Mouse (Mus musculus) adrenal gland, adult (tissue): ENCODE data around the gene Gm7030.
A peak's percentile ranks its signal among the peaks of the same experiment; 100 is the strongest.
"Not testable (repeated sequence)": the region's sequence is repeated elsewhere in the genome, so short reads cannot be mapped to it uniquely, and the experiment has no call there.

Experiments
- DNase-seq, 2 experiments: peaks; one replicate each; pipeline ENCODE4 v3.0.0; 2022 to 2023; ENCODE audit warnings: low spot score in 1 of 2; ENCODE audit not compliant: inconsistent age in 2 of 2

Gm7030 gene

GRCm38 (mm10) chr17:36136299-36136848 lies 7.1 kb upstream of the Gm7030 start:
- DNase-seq, result not testable (repeated sequence)

- DNase-seq, result not testable (repeated sequence)
Measured at GRCm38 (mm10) chr17:36135421-36136231, 6.4 kb upstream of the Gm7030 start.

- no peak for DNase-seq
Measured at GRCm38 (mm10) chr17:36131516-36132265, 2.5 kb upstream of the Gm7030 start.

- not testable (repeated sequence) for DNase-seq
Measured at GRCm38 (mm10) chr17:36128525-36128924, 700 bp downstream of the Gm7030 start.

GRCm38 (mm10) chr17:36124111-36124510 lies 5.1 kb downstream of the Gm7030 start:
- DNase-seq, result not testable (repeated sequence)

- DNase-seq, result peak; percentile 69 to 91
Measured at GRCm38 (mm10) chr17:36121352-36122020, 7.7 kb downstream of the Gm7030 start, which contains the start of gene Gm19684. Gene Gm19684, plus strand, starts transcription at chr17:36121678.

DNA sequence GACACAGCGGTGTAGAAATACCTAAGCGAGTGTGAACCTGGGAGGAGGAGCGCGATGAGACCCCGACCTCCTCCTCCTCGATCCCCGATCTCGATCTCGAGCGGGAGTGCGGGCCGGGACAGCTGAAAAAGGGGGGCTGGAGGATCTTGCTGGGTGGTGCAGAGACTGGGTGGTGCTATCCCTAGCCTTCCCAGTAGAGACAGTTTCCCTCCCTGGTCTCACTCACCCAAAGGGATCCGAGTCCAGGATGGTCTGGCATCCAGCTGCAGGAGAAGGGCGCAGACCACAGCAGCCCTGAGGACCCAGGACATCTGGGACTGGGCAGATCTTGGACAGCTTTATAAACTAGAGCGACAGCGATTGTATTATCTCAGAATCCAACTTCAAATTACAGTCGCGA lies 8.4 kb downstream of the Gm7030 start:
- peak in 1 of 2 experiments; percentile 43 for DNase-seq

DNA sequence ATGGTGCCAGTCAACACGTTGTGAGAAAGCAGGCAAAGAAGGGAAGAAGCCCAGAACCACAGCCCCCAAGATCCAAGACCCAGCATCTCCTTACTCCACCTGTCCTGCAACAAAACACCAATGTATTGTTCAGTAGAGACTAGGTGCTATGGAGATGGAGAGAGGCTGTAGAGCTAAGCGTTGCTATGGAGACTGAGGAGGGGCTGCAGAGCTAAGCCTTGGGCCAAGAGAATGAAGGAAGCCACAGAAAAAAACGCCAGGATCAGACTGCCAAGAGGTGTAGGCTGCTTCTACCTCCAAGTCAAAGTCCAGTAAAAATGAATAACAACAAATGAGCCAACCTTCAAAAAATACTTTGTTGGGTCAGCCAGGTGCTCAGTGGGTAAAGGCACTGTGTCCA lies 12.7 kb downstream of the Gm7030 start:
- not testable (repeated sequence) for DNase-seq

DNA sequence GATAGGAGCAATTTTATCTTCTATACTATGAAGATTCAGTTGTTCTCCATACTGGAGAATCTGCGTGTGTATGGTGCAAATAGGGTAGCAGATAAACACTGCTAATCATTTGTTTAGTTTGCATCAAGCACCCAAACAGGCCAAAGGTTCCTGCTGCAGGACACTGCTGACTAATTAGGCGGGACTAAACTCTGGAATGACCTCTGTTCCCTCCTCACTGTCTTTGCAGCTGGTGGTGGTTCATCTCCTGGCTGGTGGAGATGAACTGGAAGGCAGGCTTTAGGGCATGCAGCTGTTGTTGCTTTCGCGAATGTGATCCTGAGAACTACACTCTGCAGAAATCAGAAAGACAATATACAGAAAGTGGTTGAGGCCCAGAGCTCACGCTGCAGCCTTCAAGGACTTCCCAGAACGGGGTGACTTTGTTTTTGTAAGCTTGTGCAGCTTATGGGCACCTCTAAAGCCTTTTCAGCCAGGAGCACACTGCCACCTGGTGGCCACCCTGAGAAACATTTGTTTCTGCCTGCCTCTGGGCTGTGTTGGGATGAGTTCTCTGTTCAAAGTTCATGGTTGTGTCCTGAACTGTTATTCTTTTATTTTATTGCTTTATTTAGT lies 15.1 kb downstream of the Gm7030 start:
- DNase-seq, result peak; percentile 32 to 73

DNA sequence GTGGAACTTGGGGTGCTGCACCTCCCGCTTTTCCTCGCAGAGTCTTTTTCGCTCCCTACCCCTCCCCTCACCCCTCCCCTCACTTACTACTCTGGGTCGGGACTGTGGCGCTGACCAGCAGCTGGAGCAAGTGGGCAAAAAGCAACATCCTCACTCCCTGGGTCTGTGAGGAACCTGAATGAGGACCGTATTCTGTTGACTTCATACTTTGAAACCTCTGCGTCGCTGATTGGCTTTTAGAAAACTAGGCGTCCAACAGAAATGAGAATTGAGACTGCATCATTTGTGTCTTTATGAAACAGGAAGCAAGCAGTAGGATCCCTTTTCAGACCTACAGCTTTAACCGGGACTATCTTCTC lies 17.7 kb downstream of the Gm7030 start:
- peak; percentile 32 to 77 for DNase-seq

DNA sequence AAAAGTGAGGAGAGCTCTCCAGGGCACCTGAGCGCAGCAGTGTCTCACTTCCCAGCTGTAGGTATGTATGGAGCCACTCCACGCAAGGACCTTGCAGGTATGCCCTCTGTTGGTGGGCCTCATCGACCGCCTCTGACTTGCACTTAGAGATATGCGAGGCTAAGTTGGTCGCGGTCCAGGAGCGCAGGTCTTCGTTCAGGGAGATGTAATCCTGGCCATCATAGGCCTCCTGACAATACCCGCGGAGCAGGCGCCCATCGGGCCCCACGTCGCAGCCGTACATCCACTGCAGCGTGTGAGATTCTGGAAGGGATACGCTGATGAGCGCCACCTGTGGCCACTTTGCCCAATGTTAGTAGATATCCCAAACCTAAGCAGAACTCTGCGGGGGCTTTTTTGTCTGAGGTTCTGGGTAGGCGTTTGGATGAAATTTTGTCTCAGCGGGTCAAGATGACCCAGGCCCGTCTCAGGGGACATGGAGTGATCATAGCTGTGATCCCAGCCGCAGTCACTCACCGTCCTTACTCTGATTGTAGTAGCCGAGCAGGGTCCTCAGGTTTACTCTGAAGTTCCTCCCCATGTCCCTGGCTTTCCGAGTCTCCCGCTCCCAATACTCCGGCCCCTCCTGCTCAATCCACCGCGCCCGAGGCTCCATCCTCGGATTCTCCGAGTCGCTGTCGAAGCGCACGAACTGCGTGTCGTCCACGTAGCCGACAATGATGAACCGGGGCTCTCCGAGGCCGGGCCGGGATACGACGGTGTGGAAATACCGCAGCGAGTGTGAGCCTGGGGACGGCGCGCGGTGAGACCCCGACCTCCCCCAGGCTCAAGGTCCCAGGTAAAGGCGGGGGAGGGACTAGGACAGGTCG lies 18.4 kb downstream of the Gm7030 start:
- peak; percentile 32 to 75 for DNase-seq

- not testable (repeated sequence) for DNase-seq
Measured at GRCm38 (mm10) chr17:36110129-36110528, 19.1 kb downstream of the Gm7030 start.

DNA sequence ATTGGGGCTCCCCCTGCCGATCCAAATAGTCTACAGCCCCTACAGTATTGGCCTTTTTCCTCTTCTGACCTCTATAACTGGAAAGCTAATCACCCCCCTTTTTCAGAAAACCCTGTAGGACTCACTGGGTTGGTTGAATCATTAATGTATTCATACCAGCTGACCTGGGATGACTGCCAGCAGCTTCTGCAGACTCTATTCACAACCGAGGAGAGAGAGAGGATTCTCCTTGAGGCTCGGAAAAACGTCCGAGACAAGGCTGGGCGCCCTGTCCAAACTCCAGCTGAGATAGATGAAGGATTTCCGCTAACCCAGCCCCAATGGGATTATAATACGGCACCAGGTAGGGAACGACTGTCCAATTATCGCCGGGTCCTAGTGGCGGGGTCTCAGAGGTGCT lies 27.1 kb downstream of the Gm7030 start:
- not testable (repeated sequence) for DNase-seq

DNA sequence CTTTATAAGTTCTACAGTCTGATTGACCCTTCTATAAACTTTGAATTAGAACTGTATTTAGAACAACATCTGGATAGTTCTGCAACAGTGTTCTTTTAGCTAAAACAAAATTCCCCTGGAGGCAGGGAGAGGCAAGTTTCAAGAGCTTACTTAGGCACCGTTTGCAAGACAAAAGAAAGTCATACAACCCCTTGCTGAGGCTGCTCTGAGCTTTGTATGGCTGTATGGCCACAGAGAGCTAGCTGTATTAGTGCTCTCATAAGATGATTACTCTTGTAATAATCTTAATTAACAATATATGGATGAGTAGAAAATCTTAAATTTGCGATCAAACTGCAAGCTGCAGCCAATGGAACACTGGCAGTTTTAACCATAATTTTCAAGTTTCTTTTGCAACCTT lies 29.6 kb downstream of the Gm7030 start:
- not testable (repeated sequence) for DNase-seq

DNA sequence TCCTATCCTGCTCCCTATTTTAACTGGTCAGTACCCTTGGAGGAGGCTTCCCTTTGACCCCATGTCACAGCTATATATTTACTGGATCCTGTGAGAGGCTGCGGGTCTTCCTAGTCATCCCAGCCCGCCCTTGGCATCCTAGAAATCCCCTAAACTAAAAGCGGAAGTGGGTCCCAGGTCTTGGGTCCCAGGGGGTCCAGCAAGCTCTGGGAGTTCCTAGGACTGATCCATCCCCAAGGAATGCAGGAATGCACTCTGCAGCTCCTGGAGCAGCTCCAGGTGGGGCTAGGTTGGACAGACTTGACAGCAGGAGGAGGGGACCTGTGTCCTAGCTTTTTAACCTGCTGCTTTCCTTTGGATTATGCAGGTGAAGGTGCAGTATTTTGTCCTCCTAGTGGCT lies 35.3 kb downstream of the Gm7030 start:
- no peak for DNase-seq

- DNase-seq, result not testable (repeated sequence)
Measured at GRCm38 (mm10) chr17:36092520-36092919, 36.7 kb downstream of the Gm7030 start.

GRCm38 (mm10) chr17:36091933-36092332 lies 37.3 kb downstream of the Gm7030 start:
- DNase-seq, result not testable (repeated sequence)

- not testable (repeated sequence) for DNase-seq
Measured at GRCm38 (mm10) chr17:36085976-36086375, 43.2 kb downstream of the Gm7030 start.

- DNase-seq, result no peak
Measured at GRCm38 (mm10) chr17:36083870-36084451, 45.3 kb downstream of the Gm7030 start.
